Mouse (Mus musculus) heart, postnatal 0 days (tissue): ENCODE measurements at regions not wholly inside any gene's neighbourhood (a gene's known extent, or its start where the extent isn't known, plus 50 kb on each side); places are given as distances from the start of the nearest gene placed in this dataset.

ENCODE experiments used
- CTCF ChIP-seq: IDR thresholded peaks from 2 replicates; pipeline ENCODE4 v1.5.1; 2016; ENCODE audit warnings: antibody characterized with exemption, control low read depth, low read depth
- EP300 ChIP-seq: IDR thresholded peaks from 2 replicates; pipeline ENCODE4 v1.6.1; 2016; ENCODE audit warnings: antibody characterized with exemption, low read depth

- TF ChIP-seq CTCF (no peak), EP300 (no peak)
Observed at GRCm38 (mm10) chr10:21744341-21744955, 137.5 kb upstream of the Sgk1 start.
